Mouse (Mus musculus) cerebellum, adult 8-10 months (tissue): ENCODE measurements around the gene Cct3.
"Not testable (repeated sequence)": the region's sequence is repeated elsewhere in the genome, so short reads cannot be mapped to it uniquely, and the experiment has no call there.

Experiments
- DNase-seq: peaks from one replicate; pipeline ENCODE4 v3.0.0; 2022

Gene Cct3

GRCm38 (mm10) chr3:88363700-88364099 lies 66.8 kb downstream of the Cct3 start:
- no peak for DNase-seq

GRCm38 (mm10) chr3:88364337-88364736 lies 67.4 kb downstream of the Cct3 start, which contains the start of gene Paqr6:
Paqr6 (plus strand) TSS chr3:88364584.
- DNase-seq, result no peak

GRCm38 (mm10) chr3:88365705-88366361 lies 68.9 kb downstream of the Cct3 start:
- no peak for DNase-seq

- not testable (repeated sequence) for DNase-seq
These were observed 70.0 kb downstream of the Cct3 start for GRCm38 (mm10) chr3:88366830-88367428.

GRCm38 (mm10) chr3:88367517-88367916 lies 70.6 kb downstream of the Cct3 start:
- not testable (repeated sequence) for DNase-seq

GRCm38 (mm10) chr3:88368511-88368910 lies 71.6 kb downstream of the Cct3 start:
- DNase-seq, result not testable (repeated sequence)
